ENCODE assay signal across 10 mouse cellular contexts in the genomic region with DNA sequence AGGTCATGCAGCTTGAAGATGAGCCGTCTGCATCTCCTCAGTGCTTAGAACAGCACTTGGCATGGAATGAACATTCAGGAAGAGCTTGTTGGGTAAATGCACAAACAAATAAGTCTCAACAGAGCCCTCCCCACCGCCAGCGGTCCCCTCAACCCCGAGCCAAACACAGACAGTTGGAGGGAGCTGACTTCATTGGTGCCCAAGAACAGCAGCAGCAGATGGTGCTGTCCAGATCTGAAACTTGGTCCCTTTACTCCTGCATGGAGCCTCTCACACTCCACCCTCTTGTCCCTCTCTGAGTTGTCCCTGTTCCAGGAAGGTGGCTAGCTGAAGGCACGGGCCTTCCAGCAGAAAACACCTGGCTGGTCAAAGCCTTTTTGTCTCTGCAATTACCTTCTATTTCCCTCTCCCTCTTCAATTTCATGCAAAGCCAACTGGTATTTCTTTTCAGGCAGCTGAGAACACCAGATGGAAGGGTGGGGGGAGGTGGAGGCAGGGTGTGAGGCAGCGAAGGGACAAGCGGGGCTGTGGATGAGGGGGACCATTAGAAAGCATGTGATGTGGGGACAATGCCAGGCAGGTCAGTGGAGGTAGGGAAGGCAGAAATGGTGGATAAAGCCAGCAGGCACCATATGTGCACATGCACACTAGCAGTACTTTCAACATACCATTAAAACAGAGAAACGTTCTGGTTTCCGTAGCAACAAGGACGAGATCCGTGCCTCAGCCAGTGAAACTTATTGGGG.
DNase-seq lines count a peak whose midpoint lies in the region; ATAC-seq and TF ChIP-seq lines count a peak whose summit lies in the region.
"Had no signal": no experiment of that assay in that cellular context is flagged by ENCODE, and none has a peak within 500 bp of the region (broad histone marks: within the 10 kb centered on the region; RNA-seq: fewer than 3 reads in every experiment).

No protein-coding gene starts in this region.

- H3K27me3 ChIP-seq in forebrain, embryonic 12.5 days, result no peaks in the 10 kb centered on the region
- H3K27me3 ChIP-seq in hindbrain, embryonic 10.5 days (ENCODE audit: insufficient read depth, poor library complexity, severe bottlenecking), result no peaks in the 10 kb centered on the region
- H3K27me3 ChIP-seq in intestine, postnatal 0 days (replicated peaks; ENCODE audit: control insufficient read depth, insufficient read depth, low read length), result no peaks in the 10 kb centered on the region
- H3K27me3 ChIP-seq: Patski had no signal

- DNase-seq in hindbrain, embryonic 10.5 days (ENCODE audit: low spot score), result peak; percentile 9
- peak; percentile 33 to 70 for DNase-seq in left cerebral cortex, adult 8-10 months (ENCODE audit: low spot score in 2 of 2)
- DNase-seq in urinary bladder, adult 18-20 months (ENCODE audit: low spot score in 2 of 2), result no peak
- DNase-seq: heart, postnatal 14 days had no signal

- 67% methylated on average over 11 of the region's 11 CpGs for WGBS in forebrain, embryonic 12.5 days
- WGBS in hindbrain, embryonic 10.5 days, result 76% methylated on average over 11 of the region's 11 CpGs
- WGBS in olfactory bulb, adult 2 months, result 34% methylated on average over 11 of the region's 11 CpGs
- 66% methylated on average over 11 of the region's 11 CpGs for WGBS in intestine, postnatal 0 days

- no peak overlapping the region for H3K4me2 ChIP-seq in forebrain, embryonic 12.5 days
- no peak overlapping the region for H3K4me2 ChIP-seq in intestine, postnatal 0 days (replicated peaks; ENCODE audit: low read depth)
- H3K4me2 ChIP-seq: liver, embryonic 11.5 days had no signal

- no peaks in the 10 kb centered on the region for H3K9me3 ChIP-seq in forebrain, embryonic 12.5 days
- H3K9me3 ChIP-seq in hindbrain, embryonic 10.5 days, result peaks cover 10% of the 10 kb centered on the region; the same call in 1 of the 2 replicates
- H3K9me3 ChIP-seq in intestine, postnatal 0 days (ENCODE audit: control insufficient read depth), result no peaks in the 10 kb centered on the region

- no peak for TF ChIP-seq POLR2A in olfactory bulb, adult 2 months (IDR thresholded peaks at IDR 0.05; ENCODE audit: insufficient read depth, low read depth, low read length)

- peaks cover 15% of the 10 kb centered on the region for H3K4me1 ChIP-seq in forebrain, embryonic 12.5 days
- peaks cover 14% of the 10 kb centered on the region for H3K4me1 ChIP-seq in hindbrain, embryonic 10.5 days (replicated peaks)
- peaks cover 20% of the 10 kb centered on the region for H3K4me1 ChIP-seq in olfactory bulb, adult 2 months (ENCODE audit: control insufficient read depth, insufficient read depth, low read length)
- 0 out of 2 replicates have a peak, but pooled peaks cover 4% of the 10 kb centered on the region for H3K4me1 ChIP-seq in intestine, postnatal 0 days (replicated peaks; ENCODE audit: control insufficient read depth, insufficient read depth, low read length)

- peak overlapping the region; percentile 65; the same call in 1 of the 2 replicates for H3K27ac ChIP-seq in forebrain, embryonic 12.5 days
- peak overlapping the region; percentile 50 for H3K27ac ChIP-seq in hindbrain, embryonic 10.5 days
- peak overlapping the region; percentile 54; the same call in 1 of the 2 replicates for H3K27ac ChIP-seq in olfactory bulb, adult 2 months (ENCODE audit: insufficient read depth, low read depth, low read length)
- H3K27ac ChIP-seq in intestine, postnatal 0 days (ENCODE audit: low read depth, low read length), result no peak overlapping the region

- H3K4me3 ChIP-seq in forebrain, embryonic 12.5 days (replicated peaks), result no peak overlapping the region
- H3K4me3 ChIP-seq in hindbrain, embryonic 10.5 days, result no peak overlapping the region
- no peak overlapping the region for H3K4me3 ChIP-seq in olfactory bulb, adult 2 months (ENCODE audit: insufficient read depth, low read depth, low read length)
- H3K4me3 ChIP-seq in intestine, postnatal 0 days (ENCODE audit: low read depth, low read length), result no peak overlapping the region

- H3K9ac ChIP-seq in forebrain, embryonic 12.5 days, result no peak overlapping the region
- H3K9ac ChIP-seq in intestine, postnatal 0 days (ENCODE audit: low read depth, low read length), result no peak overlapping the region

- no peaks in the 10 kb centered on the region for H3K36me3 ChIP-seq in forebrain, embryonic 12.5 days (replicated peaks)
- no peaks in the 10 kb centered on the region for H3K36me3 ChIP-seq in hindbrain, embryonic 10.5 days
- no peaks in the 10 kb centered on the region for H3K36me3 ChIP-seq in intestine, postnatal 0 days (ENCODE audit: control insufficient read depth, insufficient read depth)

- peak; percentile 67; the same call in 1 of the 2 replicates for ATAC-seq in forebrain, embryonic 12.5 days (ENCODE audit: low FRiP score)
- no peak for ATAC-seq in intestine, postnatal 0 days
- no peak for ATAC-seq in megakaryocyte progenitor cell, adult 5-6 weeks (replicated peaks; ENCODE audit: poor library complexity)
- ATAC-seq: Patski had no signal

- no peak for TF ChIP-seq CTCF in olfactory bulb, adult 2 months (IDR thresholded peaks at IDR 0.05; ENCODE audit: insufficient read depth, low read depth, low read length)
- TF ChIP-seq CTCF in intestine, postnatal 0 days (IDR thresholded peaks at IDR 0.05; ENCODE audit: low read depth), result no peak

Comparison
In these comparisons a context has a peak if more than half of its experiments do, and no peak if none do; other contexts are left out.
1. DNase-seq: peak in hindbrain, embryonic 10.5 days (single experiment) and left cerebral cortex, adult 8-10 months (2 of 2); none in urinary bladder, adult 18-20 months (0 of 2).